Mouse (Mus musculus) lung, embryonic 16.5 days (tissue): Measurements from ENCODE around the gene Nudt16l1. TPM values are rescaled to one million over a fixed set of nuclear protein-coding genes. Genes with fewer than 3 reads are reported as not detected.

Experiments used
- ATAC-seq: fragments of 200-750 bp; cut with Nextera tagmentation; 2 replicates; pipeline ENCODE4 v1.8.0; 2017; ENCODE audit warnings: low read depth, mild to moderate bottlenecking, moderate library complexity
- H3K27ac ChIP-seq: fragments of 300-500 bp; sonication (generic); 2 replicates; pipeline ENCODE4 v1.5.1; 2014; ENCODE audit warnings: mild to moderate bottlenecking, control low read depth, low read length
- H3K27me3 ChIP-seq: fragments of 300-500 bp; sonication (generic); 2 replicates; pipeline ENCODE4 v1.6.1; 2014; ENCODE audit warnings: low read depth, low read length, mixed read lengths; ENCODE audit not compliant: control insufficient read depth, insufficient read depth
- H3K36me3 ChIP-seq: fragments of 300-500 bp; sonication (generic); 2 replicates; pipeline ENCODE4 v1.6.1; 2014; ENCODE audit warnings: low read length; ENCODE audit not compliant: control insufficient read depth, insufficient read depth
- H3K4me1 ChIP-seq: fragments of 300-500 bp; sonication (generic); replicated peaks from 2 replicates; pipeline ENCODE4 v1.6.1; 2014; ENCODE audit warnings: low read length, mixed read lengths; ENCODE audit not compliant: control insufficient read depth, insufficient read depth
- H3K4me2 ChIP-seq: fragments of 300-500 bp; sonication (generic); 2 replicates; pipeline ENCODE4 v1.6.1; 2014; ENCODE audit warnings: low read depth, low read length, control low read depth
- H3K4me3 ChIP-seq: fragments of 300-500 bp; sonication (generic); 2 replicates; pipeline ENCODE4 v1.5.1; 2014; ENCODE audit warnings: mild to moderate bottlenecking, low read length, control low read depth
- H3K9ac ChIP-seq: fragments of 300-500 bp; sonication (generic); 2 replicates; pipeline ENCODE4 v1.6.1; 2014; ENCODE audit warnings: low read length, control low read depth
- H3K9me3 ChIP-seq: fragments of 300-500 bp; sonication (generic); 2 replicates; pipeline ENCODE4 v1.6.1; 2016; ENCODE audit warnings: low read length; ENCODE audit not compliant: control insufficient read depth
- WGBS: fragments of 180-500 bp; shearing (Covaris S2); extraction: QIAGEN DNeasy Blood & Tissue Kit; methylation state at CpG from one replicate; pipeline ENCODE4 v1.1.7; 2014; 5-methylcytosine and 5-hydroxymethylcytosine counted together
- polyA plus RNA-seq: library from polyadenylated mRNA; unstranded; fragments of >200 nt; fragmentation: Nextera tagmentation; extraction: Ambion mirVana; gene quantifications from 2 replicates; pipeline ENCODE4 v1.2.1, GENCODE M21; 2015

Gene Nudt16l1
- polyA plus RNA-seq, 1 experiment from 2014 or later = 144 TPM

DNA sequence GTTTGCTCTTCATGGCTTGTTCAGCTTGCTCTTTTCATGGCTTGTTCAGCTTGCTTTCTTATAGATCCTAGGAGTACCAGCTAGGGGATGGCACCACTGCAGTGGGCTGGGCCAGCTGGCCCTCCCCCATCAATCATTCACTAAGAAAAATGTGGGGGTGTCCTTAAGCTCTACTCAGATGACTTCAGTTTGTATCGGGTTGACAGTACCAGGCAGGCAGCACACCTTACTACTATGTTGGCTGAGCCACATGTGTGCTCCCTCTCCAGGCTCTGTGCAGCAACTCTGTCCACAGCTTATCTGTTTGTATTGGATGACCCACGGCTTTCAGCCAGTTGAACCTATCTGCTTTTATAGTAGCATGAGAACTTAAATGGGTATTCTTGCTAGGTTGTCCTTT, 10.1 kb upstream of the Nudt16l1 start:
- Histone ChIP-seq H3K4me2 (no peak overlapping the region), H3K36me3 (peaks cover 38% of the 10 kb centered on the region), H3K4me3 (no peak overlapping the region), H3K27ac (no peak overlapping the region), H3K27me3 (no peaks in the 10 kb centered on the region), H3K4me1 (no peaks in the 10 kb centered on the region), H3K9me3 (no peaks in the 10 kb centered on the region), H3K9ac (no peak overlapping the region)
- 61% methylated on average over 2 of the region's 2 CpGs for WGBS
- ATAC-seq = no peak

DNA sequence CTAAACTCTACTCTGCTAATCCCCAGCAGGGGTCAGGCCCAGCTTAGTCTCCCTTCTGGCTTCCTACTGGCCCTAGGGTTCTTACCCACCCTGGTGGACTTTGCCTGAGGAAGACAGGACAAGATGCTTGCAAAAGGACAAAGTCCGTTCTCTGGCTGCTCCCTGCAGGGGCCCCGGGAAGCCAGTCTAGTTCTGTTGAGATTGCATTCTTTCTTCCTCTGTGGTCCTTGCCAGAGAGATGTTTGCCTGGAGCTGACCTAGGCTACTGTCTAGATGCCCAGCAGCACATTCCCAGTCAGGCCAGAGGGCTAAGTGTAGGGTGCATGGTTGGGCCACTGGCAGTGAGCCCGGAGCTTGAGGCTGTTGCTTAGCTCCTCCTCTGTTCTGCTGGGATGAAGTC, 6.1 kb upstream of the Nudt16l1 start:
- no peak overlapping the region for H3K4me2 ChIP-seq
- WGBS = 72% methylated on average over 3 of the region's 3 CpGs
- H3K9ac ChIP-seq = no peak overlapping the region
- H3K4me1 ChIP-seq = no peaks in the 10 kb centered on the region
- H3K9me3 ChIP-seq = no peaks in the 10 kb centered on the region
- H3K36me3 ChIP-seq = peaks cover 32% of the 10 kb centered on the region
- peak; percentile 71; the same call in 1 of the 2 replicates for ATAC-seq
- H3K27me3 ChIP-seq = no peaks in the 10 kb centered on the region
- no peak overlapping the region for H3K27ac ChIP-seq
- H3K4me3 ChIP-seq = no peak overlapping the region

DNA sequence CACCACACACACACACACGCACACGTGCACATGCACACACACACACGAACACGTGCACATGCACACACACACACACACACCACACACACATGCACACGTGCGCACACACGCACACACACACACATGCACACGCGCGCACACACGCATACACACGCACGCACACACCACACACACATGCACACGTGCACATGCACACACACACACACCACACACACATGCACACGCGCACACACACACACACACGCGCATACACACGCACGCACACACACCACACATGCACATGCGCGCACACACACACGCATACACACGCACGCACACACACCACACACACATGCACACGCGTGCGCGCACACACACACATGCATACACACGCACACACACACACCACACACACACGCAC, 3.1 kb upstream of the Nudt16l1 start:
- Histone ChIP-seq H3K4me3 (no peak overlapping the region), H3K9ac (no peak overlapping the region), H3K27ac (no peak overlapping the region), H3K27me3 (no peaks in the 10 kb centered on the region), H3K4me2 (no peak overlapping the region), H3K9me3 (no peaks in the 10 kb centered on the region), H3K36me3 (peaks cover 21% of the 10 kb centered on the region), H3K4me1 (peaks cover 6% of the 10 kb centered on the region)
- 97% methylated on average over 31 of the region's 31 CpGs for WGBS
- ATAC-seq = no peak

DNA sequence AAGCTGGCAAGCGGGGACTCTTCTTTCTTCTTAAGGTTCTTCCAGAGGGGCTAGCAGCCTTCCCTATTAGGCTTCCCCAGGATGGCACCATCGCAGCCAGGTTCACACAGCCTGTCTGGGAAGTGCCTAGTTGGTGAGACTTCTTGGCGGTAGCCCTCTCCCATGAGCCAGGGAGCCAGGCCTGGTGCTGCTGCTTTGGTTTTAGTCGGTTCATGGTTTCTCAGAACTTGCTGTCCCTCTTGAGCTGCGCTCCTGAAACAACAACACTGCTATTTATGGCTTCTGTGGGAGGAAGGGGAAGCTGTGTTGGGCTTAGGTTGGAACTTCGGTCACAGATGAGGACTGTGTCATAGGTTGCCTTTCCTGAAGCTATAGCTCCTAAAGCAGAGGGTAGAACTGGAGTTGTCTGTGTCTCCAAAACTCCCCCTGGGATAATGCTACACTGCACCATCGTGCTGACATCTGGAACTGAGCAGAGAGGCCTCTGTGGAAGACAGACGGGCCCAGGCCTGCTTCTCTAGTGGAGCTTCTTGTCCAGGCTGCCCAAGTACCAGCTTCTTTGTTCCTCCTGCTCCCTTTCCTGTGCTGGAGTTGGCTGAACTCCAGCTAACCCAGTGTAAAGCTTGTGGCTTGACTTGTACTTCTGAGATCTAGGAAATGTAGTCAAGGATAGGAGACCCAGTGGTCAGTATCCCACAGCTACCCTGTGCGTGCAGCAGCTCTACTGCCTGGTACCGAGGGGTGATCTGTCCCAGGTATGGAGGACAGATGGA, 2.4 kb upstream of the Nudt16l1 start:
- no peak overlapping the region for H3K4me2 ChIP-seq
- no peaks in the 10 kb centered on the region for H3K9me3 ChIP-seq
- no peak for ATAC-seq
- H3K4me1 ChIP-seq = peaks cover 6% of the 10 kb centered on the region
- no peak overlapping the region for H3K4me3 ChIP-seq
- peaks cover 23% of the 10 kb centered on the region for H3K36me3 ChIP-seq
- WGBS = 80% methylated on average over 10 of the region's 10 CpGs
- no peaks in the 10 kb centered on the region for H3K27me3 ChIP-seq
- no peak overlapping the region for H3K9ac ChIP-seq
- peak overlapping the region; percentile 32; the same call in 1 of the 2 replicates for H3K27ac ChIP-seq

- peaks cover 22% of the 10 kb centered on the region for H3K36me3 ChIP-seq
- H3K9me3 ChIP-seq = no peaks in the 10 kb centered on the region
- no peak overlapping the region for H3K9ac ChIP-seq
- 85% methylated on average over 8 of the region's 8 CpGs for WGBS
- no peak overlapping the region for H3K4me3 ChIP-seq
- no peak overlapping the region for H3K4me2 ChIP-seq
- no peak overlapping the region for H3K27ac ChIP-seq
- no peaks in the 10 kb centered on the region for H3K27me3 ChIP-seq
- no peak for ATAC-seq
- H3K4me1 ChIP-seq = peaks cover 6% of the 10 kb centered on the region
Observed at GRCm38 (mm10) chr16:4937351-4938190, 990 bp upstream of the Nudt16l1 start.

DNA sequence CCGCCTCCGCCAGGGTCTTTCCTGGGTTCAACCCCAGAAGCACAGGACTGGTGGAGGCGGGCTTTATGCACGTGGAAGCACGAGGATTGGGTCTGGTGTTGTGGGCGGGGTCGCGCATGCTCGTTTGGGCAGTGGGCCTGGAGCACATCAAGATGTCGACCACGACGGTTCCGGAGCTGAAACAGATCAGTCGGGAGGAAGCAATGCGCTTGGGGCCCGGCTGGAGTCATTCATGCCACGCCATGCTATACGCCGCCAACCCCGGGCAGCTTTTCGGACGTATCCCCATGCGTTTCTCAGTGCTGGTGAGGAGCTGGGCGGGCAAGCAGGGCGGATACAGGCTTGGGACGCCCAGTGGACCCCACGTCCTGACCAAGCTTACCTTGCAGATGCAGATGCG, 428 bp downstream of the Nudt16l1 start:
- Histone ChIP-seq H3K9ac (peak overlapping the region; percentile 96), H3K27ac (peak overlapping the region; percentile 79), H3K36me3 (peaks cover 29% of the 10 kb centered on the region), H3K27me3 (no peaks in the 10 kb centered on the region), H3K4me1 (peaks cover 6% of the 10 kb centered on the region), H3K9me3 (no peaks in the 10 kb centered on the region), H3K4me2 (peak overlapping the region; percentile 82), H3K4me3 (peak overlapping the region; percentile 88)
- WGBS = 0% methylated on average over 28 of the region's 28 CpGs
- ATAC-seq = peak; percentile 97

DNA sequence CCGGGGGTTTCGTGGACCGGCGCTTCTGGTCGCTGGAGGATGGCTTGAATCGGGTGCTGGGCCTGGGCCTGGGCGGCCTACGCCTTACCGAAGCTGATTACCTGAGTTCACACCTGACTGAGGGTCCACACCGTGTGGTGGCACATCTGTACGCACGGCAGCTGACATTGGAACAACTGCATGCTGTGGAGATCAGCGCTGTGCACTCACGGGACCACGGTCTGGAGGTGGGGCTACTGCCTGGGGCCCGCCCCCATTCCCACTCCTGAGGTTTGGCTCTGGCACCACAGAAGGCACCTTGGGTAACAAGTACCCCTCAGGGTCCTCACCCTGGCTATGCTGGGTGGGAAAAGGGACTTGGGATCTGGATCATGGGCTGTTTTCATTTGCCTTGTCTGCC, 851 bp downstream of the Nudt16l1 start:
- Histone ChIP-seq H3K4me1 (peaks cover 6% of the 10 kb centered on the region), H3K36me3 (peaks cover 29% of the 10 kb centered on the region), H3K27me3 (no peaks in the 10 kb centered on the region), H3K27ac (peak overlapping the region; percentile 79), H3K4me2 (peak overlapping the region; percentile 82), H3K4me3 (peak overlapping the region; percentile 88), H3K9ac (peak overlapping the region; percentile 96), H3K9me3 (no peaks in the 10 kb centered on the region)
- ATAC-seq = peak; percentile 71
- under 1% methylated on average over 16 of the region's 16 CpGs for WGBS

DNA sequence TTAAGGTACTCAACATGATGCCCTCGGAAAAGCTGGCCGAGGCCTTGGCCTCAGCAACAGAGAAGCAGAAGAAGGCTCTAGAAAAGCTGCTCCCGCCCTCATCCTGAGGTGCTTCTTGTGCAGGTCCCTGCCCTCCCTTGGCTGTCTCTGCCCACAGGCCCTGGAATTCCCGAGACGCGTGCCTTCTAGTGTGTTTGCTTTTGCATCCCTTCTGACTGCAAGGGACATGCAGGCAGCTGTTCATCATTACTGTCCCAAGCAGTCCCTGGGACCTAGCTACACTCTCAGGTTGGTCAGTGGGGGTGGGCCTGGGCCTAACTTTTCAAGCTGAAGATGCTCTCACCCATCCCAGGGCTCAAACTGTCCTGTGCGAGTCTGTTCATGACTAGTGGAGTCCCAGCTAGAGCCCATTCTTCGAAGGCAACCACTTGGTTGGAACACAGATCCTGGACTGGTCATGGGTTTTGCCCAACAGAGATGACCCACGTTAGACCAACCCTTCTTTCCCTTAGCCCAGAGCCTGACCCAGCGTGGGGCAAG, 1.8 kb downstream of the Nudt16l1 start:
- ATAC-seq = no peak
- WGBS = 76% methylated on average over 10 of the region's 10 CpGs
- Histone ChIP-seq H3K4me3 (no peak overlapping the region), H3K27ac (no peak overlapping the region), H3K9ac (no peak overlapping the region; the same call in 1 of the 2 replicates), H3K36me3 (peaks cover 29% of the 10 kb centered on the region), H3K9me3 (no peaks in the 10 kb centered on the region), H3K27me3 (no peaks in the 10 kb centered on the region), H3K4me2 (no peak overlapping the region), H3K4me1 (peaks cover 6% of the 10 kb centered on the region)

- H3K27ac ChIP-seq = no peak overlapping the region
- no peaks in the 10 kb centered on the region for H3K27me3 ChIP-seq
- no peak overlapping the region for H3K9ac ChIP-seq
- H3K4me1 ChIP-seq = peaks cover 6% of the 10 kb centered on the region
- no peaks in the 10 kb centered on the region for H3K9me3 ChIP-seq
- ATAC-seq = no peak
- peaks cover 28% of the 10 kb centered on the region for H3K36me3 ChIP-seq
- no peak overlapping the region for H3K4me2 ChIP-seq
- no peak overlapping the region for H3K4me3 ChIP-seq
Observed at GRCm38 (mm10) chr16:4941016-4941415, 2.5 kb downstream of the Nudt16l1 start.
